In the genomic region with DNA sequence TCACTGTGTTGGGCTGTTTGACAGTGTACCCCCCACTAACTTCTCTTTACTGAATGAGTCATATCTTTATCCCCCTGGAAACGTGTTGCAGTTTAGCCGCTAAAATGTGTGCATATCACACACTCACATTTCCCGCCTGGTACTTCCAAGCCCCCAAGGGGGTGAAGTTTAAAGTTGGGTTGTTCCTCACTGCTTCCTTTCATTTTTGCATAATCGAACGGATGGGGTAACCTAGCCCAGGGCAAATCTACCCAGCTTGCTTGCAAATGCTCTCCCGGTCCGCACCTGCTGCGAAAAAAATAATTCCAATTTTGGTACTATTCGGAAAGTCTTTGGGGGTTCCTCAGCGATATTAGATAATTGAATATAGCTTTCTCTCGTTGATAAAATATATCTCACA, we compare ENCODE assay signal across 11 mouse cellular contexts. TPM values are rescaled to one million over a fixed set of nuclear protein-coding genes. Genes with fewer than 3 reads are reported as not detected.
DNase-seq lines count a peak whose midpoint lies in the region; ATAC-seq and TF ChIP-seq lines count a peak whose summit lies in the region.
"Had no signal": no experiment of that assay in that cellular context is flagged by ENCODE, and none has a peak within 500 bp of the region (broad histone marks: within the 10 kb centered on the region; RNA-seq: fewer than 3 reads in every experiment).

No protein-coding gene starts in this region.

- H3K9me3 ChIP-seq in liver, embryonic 11.5 days (ENCODE audit: control insufficient read depth, low read length) = no peaks in the 10 kb centered on the region
- no peaks in the 10 kb centered on the region for H3K9me3 ChIP-seq in forebrain, embryonic 15.5 days
- H3K9me3 ChIP-seq in limb, embryonic 14.5 days (ENCODE audit: control insufficient read depth, low read length) = no peaks in the 10 kb centered on the region
- no peaks in the 10 kb centered on the region for H3K9me3 ChIP-seq in neural tube, embryonic 15.5 days (replicated peaks)

- no peak for ATAC-seq in liver, embryonic 11.5 days (replicated peaks; ENCODE audit: low FRiP score)
- no peak for ATAC-seq in forebrain, embryonic 15.5 days (replicated peaks)
- ATAC-seq in limb, embryonic 14.5 days (ENCODE audit: low FRiP score, low read depth) = no peak
- no peak for ATAC-seq in neural tube, embryonic 15.5 days (ENCODE audit: low FRiP score)

- WGBS in liver, embryonic 11.5 days = 32% methylated on average over 11 of the region's 11 CpGs
- WGBS in forebrain, embryonic 15.5 days = 43% methylated on average over 11 of the region's 11 CpGs
- WGBS in limb, embryonic 14.5 days = 32% methylated on average over 11 of the region's 11 CpGs
- 17% methylated on average over 11 of the region's 11 CpGs for WGBS in neural tube, embryonic 15.5 days

- DNase-seq in liver, embryonic 11.5 days (ENCODE audit: low spot score) = no peak
- DNase-seq in liver = no peak
- DNase-seq in limb, embryonic 14.5 days (ENCODE audit: low spot score) = no peak
- no peak for DNase-seq in layer of hippocampus, postnatal 14 days (ENCODE audit: low spot score in 2 of 2)
- no peak for DNase-seq in spleen, postnatal 36 days (ENCODE audit: low spot score in 2 of 2)
- DNase-seq in left cerebral cortex, adult 2 months (ENCODE audit: extremely low spot score in 1 of 2, low spot score in 2 of 2) = no peak
- DNase-seq: lung, adult 18-20 months; thymus, adult 2 months had no signal

- peaks cover 31% of the 10 kb centered on the region for H3K27me3 ChIP-seq in liver, embryonic 11.5 days (replicated peaks; ENCODE audit: control insufficient read depth, insufficient read depth, low read length)
- no peaks in the 10 kb centered on the region; the same call in 1 of the 2 replicates for H3K27me3 ChIP-seq in forebrain, embryonic 15.5 days
- H3K27me3 ChIP-seq in limb, embryonic 14.5 days (ENCODE audit: control insufficient read depth, insufficient read depth, low read length) = peaks cover 12% of the 10 kb centered on the region
- H3K27me3 ChIP-seq in neural tube, embryonic 15.5 days (replicated peaks) = peaks cover 15% of the 10 kb centered on the region

- H3K4me2 ChIP-seq in liver, embryonic 11.5 days = peak overlapping the region; percentile 75
- H3K4me2 ChIP-seq in forebrain, embryonic 15.5 days (replicated peaks) = peak overlapping the region; percentile 99
- peak overlapping the region; percentile 87 for H3K4me2 ChIP-seq in limb, embryonic 14.5 days (replicated peaks; ENCODE audit: low read depth, low read length, severe bottlenecking)
- peak overlapping the region; percentile 97 for H3K4me2 ChIP-seq in neural tube, embryonic 15.5 days

- no peak overlapping the region for H3K27ac ChIP-seq in liver, embryonic 11.5 days (ENCODE audit: low read depth, low read length)
- no peak overlapping the region for H3K27ac ChIP-seq in forebrain, embryonic 15.5 days (replicated peaks)
- H3K27ac ChIP-seq in limb, embryonic 14.5 days (replicated peaks; ENCODE audit: low read depth, low read length) = no peak overlapping the region
- no peak overlapping the region for H3K27ac ChIP-seq in neural tube, embryonic 15.5 days (replicated peaks)
- H3K27ac ChIP-seq in left cerebral cortex, adult 2 months = no peak overlapping the region

- no peak overlapping the region for H3K9ac ChIP-seq in liver, embryonic 11.5 days (ENCODE audit: low read depth, low read length)
- H3K9ac ChIP-seq in forebrain, embryonic 15.5 days (replicated peaks) = no peak overlapping the region
- H3K9ac ChIP-seq in limb, embryonic 14.5 days (ENCODE audit: low read depth, low read length, severe bottlenecking) = no peak overlapping the region
- H3K9ac ChIP-seq in neural tube, embryonic 15.5 days (replicated peaks) = no peak overlapping the region

- no peaks in the 10 kb centered on the region; the same call in 1 of the 2 replicates for H3K4me1 ChIP-seq in liver, embryonic 11.5 days (replicated peaks; ENCODE audit: control insufficient read depth, insufficient read depth, low read length)
- peaks cover 19% of the 10 kb centered on the region for H3K4me1 ChIP-seq in forebrain, embryonic 15.5 days
- peaks cover 14% of the 10 kb centered on the region; the same call in 1 of the 2 replicates for H3K4me1 ChIP-seq in limb, embryonic 14.5 days (ENCODE audit: control insufficient read depth, insufficient read depth, low read length)
- peaks cover 24% of the 10 kb centered on the region for H3K4me1 ChIP-seq in neural tube, embryonic 15.5 days

- H3K36me3 ChIP-seq in liver, embryonic 11.5 days (ENCODE audit: control insufficient read depth, insufficient read depth, low read length) = no peaks in the 10 kb centered on the region
- no peaks in the 10 kb centered on the region for H3K36me3 ChIP-seq in forebrain, embryonic 15.5 days
- H3K36me3 ChIP-seq in limb, embryonic 14.5 days (ENCODE audit: control insufficient read depth, insufficient read depth, low read length) = no peaks in the 10 kb centered on the region
- no peaks in the 10 kb centered on the region for H3K36me3 ChIP-seq in neural tube, embryonic 15.5 days

- intact Hi-C loops in left cerebral cortex, adult 2 months (cut with DNase I) = loop anchor here (2.0 kb wide), 1 partner anchor 37 kb away; no protein-coding TSS in a partner anchor

- no peak for TF ChIP-seq CTCF in left cerebral cortex, adult 2 months (IDR thresholded peaks at IDR 0.05)

- H3K4me3 ChIP-seq in liver, embryonic 11.5 days (ENCODE audit: low read depth, low read length) = peak overlapping the region; percentile 44; the same call in 1 of the 2 replicates
- H3K4me3 ChIP-seq in forebrain, embryonic 15.5 days = peak overlapping the region; percentile 70
- H3K4me3 ChIP-seq in limb, embryonic 14.5 days (replicated peaks; ENCODE audit: low read length) = peak overlapping the region; percentile 50; the same call in 1 of the 2 replicates
- H3K4me3 ChIP-seq in neural tube, embryonic 15.5 days (replicated peaks) = peak overlapping the region; percentile 50
- H3K4me3 ChIP-seq in left cerebral cortex, adult 2 months = no peak overlapping the region

- no peak for TF ChIP-seq POLR2A in limb, embryonic 14.5 days (IDR thresholded peaks at IDR 0.05; ENCODE audit: borderline replicate concordance, extremely low read depth, insufficient read depth, insufficient read length)

RNA-seq across cellular contexts. Expression of gene Sall1, which starts 38.2 kb away (rescaled TPM):
- 2.4 and 2.6 TPM in 2 replicates for polyA plus RNA-seq in liver, embryonic 11.5 days (2014; fragmentation: Nextera tagmentation; extraction: Ambion mirVana)
- polyA plus RNA-seq in forebrain, embryonic 15.5 days (2015; fragmentation: Nextera tagmentation; extraction: Ambion mirVana) = 15.4 and 17.4 TPM in 2 replicates
- polyA plus RNA-seq in limb, embryonic 14.5 days (2012; rRNA removed) = 13.6 and 17.9 TPM in 2 replicates
- polyA plus RNA-seq in limb, embryonic 14.5 days (2014; fragmentation: Nextera tagmentation; extraction: Ambion mirVana) = 8.4 and 11.2 TPM in 2 replicates
- 11.6 and 11.7 TPM in 2 replicates for polyA plus RNA-seq in neural tube, embryonic 15.5 days (2015; fragmentation: Nextera tagmentation; extraction: Ambion mirVana)
- 10 to 100 TPM; 15.8 to 15.9 TPM for total RNA-seq in layer of hippocampus, postnatal 14 days (2021)
- 10 to 100 TPM; 11.5 to 11.6 TPM for total RNA-seq in left cerebral cortex, adult 2 months (2021)
- total RNA-seq: MEL had no signal
